Mouse (Mus musculus): Measurements from ENCODE around the gene Dlgap4.

GRCm38 (mm10) chr2:156744414-156744813 is 130.9 kb downstream of the Dlgap4 start:
- TF ChIP-seq CTCF (IDR thresholded peaks at IDR 0.05; ENCODE audit: extremely low read depth, insufficient read depth, low read length): no peak
- TF ChIP-seq POLR2A (IDR thresholded peaks at IDR 0.05; ENCODE audit: extremely low read depth, insufficient read depth, low read length): no peak
